Mouse (Mus musculus) ES-CJ7 (cell line): Measurements from ENCODE around the gene Dvl1.

Experiments
- DNase-seq: peaks from one replicate; pipeline ENCODE4 v3.0.0; 2011; ENCODE audit warnings: low read depth, low spot score

The Dvl1 gene

DNA sequence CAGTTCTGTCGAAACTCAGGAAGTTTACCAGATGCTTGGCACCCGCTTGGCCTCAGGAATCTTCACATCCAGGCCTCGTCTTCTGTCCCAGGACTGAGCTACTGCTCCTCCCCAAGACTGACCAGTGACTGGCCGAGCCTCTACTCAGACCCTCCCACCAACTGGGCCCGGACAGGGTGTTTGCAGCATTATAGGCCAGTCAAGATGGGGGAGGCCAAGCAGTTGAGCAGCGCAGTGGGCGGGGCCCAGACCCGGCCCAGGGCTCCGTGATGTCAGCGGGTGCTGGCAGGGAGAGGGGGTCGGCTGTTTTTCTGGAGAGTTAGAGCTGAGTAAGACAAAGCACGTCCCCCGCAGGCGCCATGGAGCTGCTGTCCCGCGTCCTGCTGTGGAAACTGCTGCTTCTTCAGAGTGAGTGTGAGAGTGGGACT, 7.7 kb upstream of the Dvl1 start, which contains the start of gene Mxra8:
TSS of gene Mxra8 (plus strand) at position 198 of the 428 bp plus-strand sequence.
- DNase-seq: peak; percentile 73

DNA sequence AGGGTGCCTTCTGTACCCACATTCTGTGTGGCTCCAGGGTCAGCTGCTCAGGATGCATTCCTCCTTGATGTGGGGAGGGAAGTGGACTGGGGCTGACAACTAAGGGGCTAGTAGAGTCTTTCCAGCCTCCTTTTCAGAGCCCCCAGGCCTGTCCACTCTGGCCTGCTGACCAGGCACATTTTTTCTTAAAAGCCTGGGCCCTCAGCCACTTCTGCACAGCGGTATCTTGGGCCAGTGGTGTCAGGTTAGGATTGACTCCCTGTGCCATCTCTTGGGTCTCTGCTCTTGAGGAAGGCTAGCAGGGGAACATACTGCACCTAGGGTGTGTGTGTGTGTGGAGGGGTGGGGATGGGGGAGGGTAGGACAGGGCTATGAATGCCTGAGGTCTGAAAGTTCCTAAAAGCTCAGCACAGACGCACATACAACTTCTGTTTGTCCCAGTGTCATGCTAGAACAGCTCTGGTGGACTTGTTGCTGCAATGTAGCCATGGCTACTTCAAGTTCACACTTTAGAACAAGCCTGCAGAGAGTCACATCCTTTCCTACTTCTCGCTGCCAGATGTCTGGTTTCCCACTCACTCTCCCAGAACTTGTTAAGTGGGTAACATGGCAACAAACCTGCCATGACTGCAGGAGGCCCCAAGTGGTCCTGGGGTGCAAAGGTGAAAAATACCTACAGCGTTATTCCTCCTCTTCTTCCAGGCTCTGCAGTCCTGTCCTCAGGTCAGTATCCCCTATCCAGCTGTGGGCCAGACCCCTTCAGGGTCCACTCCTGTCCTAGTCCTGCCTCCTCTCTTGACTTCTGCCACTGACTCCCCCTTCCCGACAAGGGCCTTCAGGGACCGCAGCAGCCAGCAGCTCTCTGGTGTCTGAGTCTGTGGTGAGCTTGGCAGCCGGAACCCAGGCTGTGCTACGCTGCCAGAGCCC, 6.9 kb upstream of the Dvl1 start:
- no peak for DNase-seq

DNA sequence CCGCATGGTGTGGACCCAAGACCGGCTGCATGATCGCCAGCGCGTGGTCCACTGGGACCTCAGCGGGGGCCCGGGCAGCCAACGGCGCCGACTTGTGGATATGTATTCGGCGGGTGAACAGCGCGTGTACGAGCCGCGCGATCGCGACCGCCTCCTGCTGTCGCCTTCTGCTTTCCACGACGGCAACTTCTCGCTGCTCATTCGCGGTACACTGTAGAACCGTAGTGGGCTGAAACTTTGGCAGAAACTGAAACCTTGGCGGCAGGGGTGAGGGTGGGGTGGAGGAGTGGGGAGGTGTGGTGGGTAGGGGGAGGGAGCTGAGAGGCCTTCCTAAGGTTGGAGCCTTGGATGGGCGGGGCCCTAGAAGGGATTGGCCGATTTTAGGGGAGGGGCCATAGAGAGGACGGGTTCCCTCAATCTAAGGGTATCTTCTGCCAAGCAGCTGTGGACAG, 6.2 kb upstream of the Dvl1 start:
- DNase-seq: peak; percentile 91

DNA sequence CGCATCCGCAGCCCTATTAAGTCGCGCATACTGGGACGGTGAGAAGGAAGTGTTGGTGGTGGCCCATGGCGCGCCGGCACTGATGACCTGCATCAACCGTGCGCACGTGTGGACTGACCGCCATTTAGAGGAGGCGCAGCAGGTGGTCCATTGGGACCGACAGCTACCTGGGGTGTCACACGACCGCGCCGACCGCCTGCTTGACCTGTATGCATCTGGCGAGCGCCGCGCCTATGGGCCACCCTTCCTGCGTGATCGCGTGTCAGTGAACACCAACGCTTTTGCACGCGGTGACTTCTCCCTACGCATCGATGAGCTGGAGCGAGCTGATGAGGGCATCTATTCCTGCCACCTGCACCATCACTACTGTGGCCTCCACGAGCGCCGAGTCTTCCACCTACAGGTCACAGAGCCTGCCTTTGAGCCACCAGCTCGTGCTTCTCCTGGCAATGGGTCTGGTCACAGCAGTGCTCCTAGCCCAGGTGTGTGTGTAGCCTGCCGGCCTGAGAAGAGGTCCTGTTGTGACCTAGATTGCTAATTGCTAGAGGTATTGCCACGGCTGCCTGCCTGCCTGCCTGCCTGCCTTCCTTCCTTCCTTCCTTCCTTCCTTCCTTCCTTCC, 5.4 kb upstream of the Dvl1 start:
- peak; percentile 51 for DNase-seq

DNA sequence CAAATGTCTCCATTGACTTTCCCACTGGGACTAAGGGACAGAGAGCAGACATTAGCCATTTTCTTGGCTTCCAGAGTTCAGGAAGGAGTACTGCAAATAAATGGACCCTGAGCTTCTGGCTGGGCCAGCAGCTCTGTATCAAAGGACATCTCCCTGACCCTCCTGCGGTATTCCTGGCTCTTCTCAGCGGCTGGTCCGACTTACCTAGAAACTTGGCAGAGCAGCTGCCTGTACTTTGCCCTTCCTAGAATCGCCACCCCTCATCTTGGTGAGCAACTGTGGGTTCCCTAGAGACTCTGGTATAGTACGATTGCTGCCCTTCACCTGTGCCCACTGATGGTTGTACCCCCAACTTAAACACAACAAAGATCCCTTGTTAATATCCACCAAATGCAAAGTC, 4.0 kb upstream of the Dvl1 start:
- DNase-seq: no peak

DNA sequence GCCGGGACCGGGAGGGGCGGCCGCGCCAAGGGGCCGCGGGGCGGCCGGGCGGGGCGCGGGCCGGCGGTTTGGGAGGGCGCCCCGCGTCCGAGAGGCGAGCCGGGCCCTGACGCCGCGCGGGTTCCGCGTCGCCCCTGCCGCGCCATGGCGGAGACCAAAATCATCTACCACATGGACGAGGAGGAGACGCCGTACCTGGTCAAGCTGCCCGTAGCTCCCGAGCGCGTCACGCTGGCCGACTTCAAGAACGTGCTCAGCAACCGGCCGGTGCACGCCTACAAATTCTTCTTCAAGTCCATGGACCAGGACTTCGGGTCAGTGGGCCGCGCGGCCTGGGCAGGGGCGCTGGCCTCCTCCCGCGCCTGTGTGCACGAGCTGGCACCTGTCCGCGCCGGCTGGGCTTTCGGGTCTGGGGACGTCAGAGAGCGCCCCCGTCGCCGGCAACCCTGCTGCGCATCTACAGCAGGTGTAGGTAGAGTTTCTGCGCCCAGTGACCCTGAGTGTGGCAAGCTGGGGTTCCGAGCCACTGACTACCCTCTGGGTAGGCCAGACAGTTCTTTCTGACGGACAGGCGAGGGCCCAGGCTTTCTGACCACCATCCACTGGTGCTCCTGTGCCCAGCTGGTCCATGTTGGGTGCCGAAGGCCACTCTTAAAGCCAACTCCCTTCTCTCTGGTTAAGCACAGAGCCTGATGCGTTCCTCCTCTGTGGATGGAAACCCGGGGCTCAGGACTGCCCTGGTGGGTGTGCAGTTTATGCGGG, 570 bp downstream of the Dvl1 start:
- no peak for DNase-seq

DNA sequence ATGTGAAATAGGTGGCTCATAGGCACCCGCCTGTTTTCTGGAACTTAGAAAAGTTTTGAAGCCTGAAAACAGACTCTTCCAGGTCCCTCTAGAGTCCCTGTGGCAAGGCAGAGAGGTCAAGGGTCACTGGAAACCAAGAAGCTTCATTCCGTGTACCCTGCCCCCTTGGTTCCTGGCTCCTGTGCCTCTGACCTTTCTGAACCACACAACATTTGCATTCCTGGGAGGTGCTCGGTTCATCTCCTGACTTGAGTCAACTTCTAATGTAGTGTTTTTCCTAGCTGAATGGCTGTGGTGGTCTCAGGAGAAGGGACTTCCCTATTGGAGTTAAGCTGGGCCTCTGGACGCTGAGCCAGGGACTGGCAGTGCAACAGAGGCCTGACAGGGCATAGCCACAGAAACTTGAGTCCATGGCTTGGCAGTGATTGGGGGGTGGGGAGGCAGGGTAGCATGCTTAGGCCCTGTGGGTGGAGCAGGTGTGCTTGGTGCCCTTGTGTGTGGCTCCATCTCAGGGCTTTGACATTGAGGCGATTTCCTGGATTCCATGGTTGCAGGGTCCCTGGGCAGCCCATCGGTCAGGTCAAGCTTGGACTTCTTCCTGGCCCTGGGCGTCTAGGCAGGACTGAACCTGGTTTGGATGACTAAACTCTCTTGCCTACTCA, 1.4 kb downstream of the Dvl1 start:
- peak; percentile 41 for DNase-seq

DNA sequence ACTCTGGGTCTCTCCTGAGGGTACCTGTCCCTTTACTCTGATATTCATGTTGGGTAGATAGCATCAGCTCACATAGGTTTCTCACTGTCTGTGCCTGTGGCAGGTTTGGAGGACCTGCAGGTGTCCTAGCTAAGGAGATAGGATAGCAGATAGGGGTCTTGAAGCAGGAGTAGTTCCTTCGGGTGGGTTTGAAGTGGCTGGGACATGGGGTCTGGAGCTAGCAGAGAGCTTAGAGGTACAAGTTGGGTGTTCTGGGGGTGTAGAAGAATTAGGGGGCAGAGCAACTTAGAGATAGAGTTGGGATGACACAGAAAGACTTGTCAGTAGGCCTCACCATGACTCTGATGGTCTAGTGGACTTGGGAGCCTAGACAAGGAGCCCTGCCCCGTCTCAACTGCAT, 2.2 kb downstream of the Dvl1 start:
- no peak for DNase-seq

DNA sequence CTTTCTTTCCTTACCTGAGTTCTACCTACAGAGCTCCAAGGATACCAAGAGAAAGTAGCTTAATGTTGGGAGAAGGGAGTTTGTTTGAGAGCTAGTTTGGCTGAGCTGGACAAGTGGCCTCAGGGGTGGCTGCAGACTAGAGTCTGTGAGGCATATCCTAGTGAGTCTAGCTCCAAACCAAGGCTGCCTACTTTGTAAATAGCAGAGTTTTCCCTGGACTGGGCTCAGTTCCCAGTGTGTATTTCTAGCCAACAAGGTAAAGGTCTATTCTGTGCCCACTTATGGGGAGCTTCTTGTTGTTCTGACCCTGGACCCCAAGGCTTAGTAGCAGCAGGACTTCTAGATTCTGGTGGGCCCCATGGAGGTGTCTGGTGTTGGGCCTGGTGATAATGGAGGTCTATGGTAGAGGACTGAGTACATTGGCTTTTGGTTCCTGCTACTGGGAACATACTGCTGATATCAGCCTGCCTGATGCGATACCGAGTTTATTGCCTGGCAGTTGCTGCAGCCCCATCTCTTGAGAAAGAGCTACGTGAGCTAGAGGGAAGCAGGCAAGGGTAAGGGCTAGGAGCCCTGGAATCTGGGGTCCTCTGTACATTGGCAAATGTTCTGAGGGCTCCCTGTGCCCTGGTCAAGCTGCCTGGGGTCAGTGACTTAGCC, 2.7 kb downstream of the Dvl1 start:
- no peak for DNase-seq

DNA sequence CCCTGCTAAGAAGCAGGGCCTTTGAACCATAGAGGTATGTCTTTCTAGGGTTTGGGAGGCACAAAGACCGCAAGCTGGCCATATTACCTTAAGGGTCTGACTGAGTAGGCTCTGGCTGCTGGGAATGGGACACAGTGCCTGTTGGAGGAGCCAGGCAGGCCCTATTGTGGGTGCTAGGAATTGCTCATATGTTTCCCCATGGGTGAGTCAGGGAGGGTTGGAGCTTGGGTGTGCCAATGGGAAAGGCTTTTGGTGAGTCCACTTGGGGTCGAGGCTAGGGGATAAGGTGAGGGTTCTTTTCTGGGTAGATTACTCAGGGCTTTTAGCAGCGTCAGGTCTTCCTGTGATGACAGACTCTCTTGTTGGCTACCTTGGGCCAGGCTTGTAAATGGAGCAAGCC, 4.2 kb downstream of the Dvl1 start:
- no peak for DNase-seq

DNA sequence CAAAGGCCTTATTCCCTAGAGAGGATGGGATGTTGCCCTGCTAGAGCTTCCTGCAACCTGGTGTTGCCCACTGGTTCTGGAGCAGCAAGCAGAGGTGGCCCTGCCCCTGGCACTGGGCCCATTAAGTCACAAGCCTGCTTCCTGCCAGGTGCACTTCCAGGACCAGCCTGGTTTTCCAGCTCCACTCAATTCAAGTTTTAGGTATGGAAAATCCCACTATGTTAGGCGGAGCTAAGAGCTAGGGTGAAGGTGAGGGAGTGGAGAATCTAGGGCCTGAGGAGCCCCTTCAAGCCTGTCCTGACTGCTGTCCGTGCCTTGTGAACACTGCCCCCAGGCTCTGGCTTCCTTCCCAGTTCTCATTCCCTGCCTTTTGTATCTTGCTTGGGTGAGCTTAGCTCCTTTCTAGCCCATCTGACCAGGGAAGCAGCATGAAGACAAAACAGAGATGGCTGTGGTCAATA, 4.8 kb downstream of the Dvl1 start:
- no peak for DNase-seq

DNA sequence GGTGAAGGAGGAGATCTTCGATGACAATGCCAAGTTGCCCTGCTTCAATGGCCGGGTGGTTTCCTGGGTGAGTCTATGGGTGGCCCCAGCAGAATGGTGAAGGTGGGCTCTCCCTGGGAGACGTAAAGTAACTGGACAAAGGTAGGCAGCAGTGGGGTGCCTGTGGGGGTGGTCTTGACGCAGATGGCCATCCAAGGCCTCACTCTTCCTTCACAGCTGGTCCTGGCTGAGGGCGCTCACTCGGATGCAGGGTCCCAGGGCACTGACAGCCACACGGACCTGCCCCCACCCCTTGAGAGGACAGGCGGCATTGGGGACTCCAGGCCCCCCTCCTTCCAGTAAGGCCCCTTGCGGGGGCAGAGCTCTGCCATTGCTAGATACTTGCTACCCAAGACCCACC, 6.2 kb downstream of the Dvl1 start:
- no peak for DNase-seq

DNA sequence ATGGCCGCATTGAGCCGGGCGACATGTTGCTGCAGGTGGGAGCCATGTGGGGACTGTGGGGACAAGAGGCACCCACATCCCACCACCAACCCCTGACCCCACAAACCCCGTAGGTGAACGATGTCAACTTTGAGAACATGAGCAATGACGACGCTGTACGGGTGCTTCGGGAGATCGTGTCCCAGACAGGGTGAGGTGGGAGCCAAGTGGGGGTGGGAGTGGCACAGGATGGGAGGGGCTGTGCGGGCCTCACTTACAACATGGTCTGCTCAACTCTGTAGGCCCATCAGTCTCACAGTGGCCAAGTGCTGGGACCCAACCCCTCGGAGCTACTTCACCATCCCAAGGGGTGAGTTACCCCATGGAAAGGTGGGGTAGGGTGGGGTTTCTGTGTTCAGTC, 7.8 kb downstream of the Dvl1 start:
- no peak for DNase-seq

DNA sequence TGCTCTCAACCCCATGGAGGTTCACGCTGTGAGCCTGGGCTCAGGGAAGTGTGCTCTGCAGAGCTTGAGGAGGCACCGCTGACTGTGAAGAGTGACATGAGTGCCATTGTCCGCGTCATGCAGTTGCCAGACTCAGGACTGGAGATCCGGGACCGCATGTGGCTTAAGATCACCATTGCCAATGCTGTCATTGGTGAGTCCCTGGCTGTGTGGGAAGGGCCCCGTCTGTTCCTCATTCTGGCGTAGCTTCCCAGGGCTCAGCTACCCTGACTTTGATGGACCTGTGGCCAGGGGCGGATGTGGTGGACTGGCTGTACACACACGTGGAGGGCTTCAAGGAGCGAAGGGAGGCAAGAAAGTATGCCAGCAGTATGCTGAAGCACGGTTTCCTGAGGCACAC, 8.9 kb downstream of the Dvl1 start:
- DNase-seq: no peak

DNA sequence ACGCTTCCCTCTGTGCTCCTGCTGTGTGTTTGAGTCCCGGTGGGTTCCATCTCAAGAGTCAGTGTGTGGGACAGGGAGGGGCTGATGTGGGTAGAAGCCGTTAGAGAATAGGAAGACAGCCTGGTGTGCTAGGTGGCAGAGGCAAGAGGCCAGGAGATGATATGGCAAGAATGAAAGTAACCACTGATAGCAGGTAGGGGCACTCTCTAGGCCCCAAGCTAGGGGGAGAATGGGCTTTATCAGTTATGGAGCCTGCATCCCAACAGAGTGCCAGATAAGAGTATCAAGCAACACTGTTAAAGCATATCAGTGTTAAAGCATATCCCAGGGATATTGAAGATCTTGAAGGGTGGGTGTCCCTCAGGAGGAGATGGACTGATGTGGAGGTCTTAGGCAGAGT, 9.7 kb downstream of the Dvl1 start:
- DNase-seq: no peak

DNA sequence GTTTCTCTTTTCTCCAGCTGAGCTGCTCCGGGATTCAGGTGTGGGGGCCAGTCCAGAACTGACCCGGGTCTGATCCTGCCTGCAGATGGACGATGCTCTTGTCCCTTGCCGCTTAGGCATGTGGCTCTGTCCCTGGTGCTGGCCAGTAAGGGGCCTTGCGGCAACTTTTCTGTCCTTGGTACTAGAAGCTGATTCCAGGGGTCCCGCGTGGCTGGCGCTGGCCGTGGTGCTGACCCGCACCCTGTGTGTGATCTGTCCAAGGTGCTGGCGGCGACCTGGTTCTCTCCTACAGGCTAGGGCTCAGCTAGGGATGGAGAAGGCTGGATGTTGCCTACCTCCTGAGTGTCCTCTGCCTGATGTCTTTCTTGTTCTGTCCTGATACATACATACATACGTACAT, 12.1 kb downstream of the Dvl1 start:
- DNase-seq: peak; percentile 76

DNA sequence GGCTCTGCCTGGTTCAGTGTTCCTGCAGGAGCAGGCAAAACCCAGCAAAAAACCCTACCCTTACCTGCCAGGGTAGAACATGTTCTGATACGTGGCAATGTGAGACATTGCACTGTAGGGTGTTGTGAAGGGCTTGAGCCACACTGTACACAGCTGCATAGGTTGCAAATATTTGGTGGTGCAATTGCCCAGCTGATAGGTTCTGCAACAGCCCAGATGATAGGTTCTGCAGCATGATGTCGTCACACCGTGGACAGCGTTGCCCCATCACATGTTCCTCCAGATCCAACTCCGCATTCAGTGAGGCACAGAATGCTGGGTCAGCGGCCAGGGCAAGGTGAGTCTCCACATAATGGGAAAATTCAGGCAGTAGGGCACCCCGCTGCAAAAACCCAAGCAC, 14.6 kb downstream of the Dvl1 start:
- DNase-seq: no peak

DNA sequence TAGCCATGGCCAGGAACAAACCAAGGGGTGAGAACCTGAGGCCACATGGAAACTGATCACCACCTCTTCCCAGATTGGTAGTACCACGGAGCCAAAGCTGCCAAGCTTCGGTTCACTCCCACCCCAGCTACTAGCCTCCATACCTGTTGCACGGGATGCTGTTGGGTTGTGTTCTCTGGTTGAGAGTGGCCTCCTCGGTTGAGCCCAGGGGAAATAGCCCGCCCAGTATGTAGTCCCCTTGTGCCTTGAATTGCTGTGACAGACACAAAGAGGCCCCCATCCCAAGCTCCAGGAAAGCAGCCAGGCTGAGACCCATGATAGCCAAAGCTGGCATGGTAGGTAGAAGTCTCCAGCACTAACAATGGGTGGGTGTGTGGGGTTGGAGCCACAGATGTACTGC, 15.8 kb downstream of the Dvl1 start, which contains the start of gene Tas1r3:
TSS of gene Tas1r3 (minus strand) at position 362 of the 400 bp plus-strand sequence.
- DNase-seq: no peak

DNA sequence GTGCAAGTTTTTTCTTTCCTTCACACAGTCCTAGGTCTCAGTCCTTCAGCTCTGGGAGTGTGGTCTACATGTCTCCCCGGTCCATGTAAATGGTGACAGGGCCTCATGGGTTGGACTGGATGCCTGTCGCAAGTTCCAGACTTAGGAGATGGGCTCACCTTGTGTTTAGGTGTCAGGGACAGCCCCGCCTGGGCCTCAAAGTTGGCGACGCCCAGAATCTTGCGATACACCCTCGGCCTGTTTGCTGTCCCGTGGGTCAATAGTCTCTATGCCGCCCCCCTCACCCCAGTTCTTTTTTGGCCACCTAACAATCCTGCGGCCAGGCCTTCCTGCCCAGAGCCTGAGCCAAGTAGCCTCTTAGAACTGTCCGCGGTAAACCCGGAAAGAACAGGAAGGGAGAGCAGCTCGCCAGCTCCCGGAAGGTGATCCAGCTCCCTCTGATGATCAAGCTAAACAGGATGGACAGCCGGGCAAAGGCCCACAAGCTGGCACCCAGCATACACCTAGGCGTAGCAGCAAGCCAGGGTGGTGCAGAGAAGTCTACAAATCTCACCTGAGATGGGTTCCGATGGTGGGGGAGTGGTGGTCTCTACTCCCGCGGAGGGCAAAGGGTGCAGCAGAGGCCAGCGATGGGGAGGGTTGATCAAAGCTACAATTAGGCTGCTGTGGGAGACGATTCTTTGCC, 21.6 kb downstream of the Dvl1 start:
- no peak for DNase-seq

DNA sequence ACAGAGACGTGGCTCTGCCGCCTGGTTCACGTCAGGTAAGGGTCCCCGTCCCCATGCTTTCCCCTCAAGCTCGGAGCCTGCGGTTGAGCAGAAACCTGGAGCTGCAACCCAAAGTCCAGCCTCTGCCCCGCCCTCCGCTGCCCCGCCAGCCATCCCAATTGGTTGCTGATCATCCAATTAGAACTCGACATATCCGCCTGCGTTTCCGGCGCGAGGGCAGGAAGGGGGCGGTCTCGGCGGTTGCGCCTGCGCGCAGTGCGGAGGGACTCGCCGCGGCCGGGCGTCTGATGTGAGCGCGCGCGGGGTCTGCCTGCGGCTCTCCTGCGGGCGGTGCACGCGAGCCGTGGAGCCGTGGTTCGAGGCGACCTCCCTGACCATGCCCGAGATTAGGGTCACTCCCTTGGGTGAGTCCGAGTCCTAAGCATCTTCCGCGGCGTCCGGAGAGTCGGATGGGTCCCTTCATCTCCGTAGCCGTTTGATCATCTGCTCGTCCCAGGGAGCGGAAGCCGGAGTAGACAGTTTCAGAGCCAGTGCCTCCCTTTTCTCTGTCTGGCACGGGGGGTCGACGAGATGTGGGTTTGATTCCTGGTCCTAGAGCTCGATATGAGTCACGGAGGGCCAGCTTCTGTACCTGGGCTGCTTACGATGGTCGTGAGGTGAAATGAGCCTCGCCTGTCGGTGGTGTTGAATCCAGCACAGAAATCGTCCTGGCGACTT, 22.3 kb downstream of the Dvl1 start, which contains the start of the genes Cptp and Ints11:
TSS of gene Cptp (minus strand) at position 124 of the 717 bp plus-strand sequence.
TSS of gene Ints11 (plus strand) at position 230 of the 717 bp plus-strand sequence.
- DNase-seq: peak; percentile 94
